Mouse (Mus musculus): Measurements from ENCODE around the gene Ptprj.
"Not testable (repeated sequence)": the region's sequence is repeated elsewhere in the genome, so short reads cannot be mapped to it uniquely, and the experiment has no call there.

Ptprj gene

GRCm38 (mm10) chr2:90414110-90414821 is 166.2 kb downstream of the Ptprj start:
- DNase-seq (ENCODE audit: low read depth) = not testable (repeated sequence)

GRCm38 (mm10) chr2:90398633-90399107 is 181.8 kb downstream of the Ptprj start, which contains the start of gene Olfr1274-ps:
Olfr1274-ps (plus strand) TSS chr2:90398683.
- DNase-seq (ENCODE audit: low read depth) = not testable (repeated sequence)

Measured in c-Kit-positive CD71-negative TER-119-negative erythroid progenitor cells, embryonic 14.5 days (primary cell).